Mouse (Mus musculus) hindbrain, postnatal 0 days (tissue): Measurements from ENCODE around the gene Gm38431. TPM values are rescaled to one million over a fixed set of nuclear protein-coding genes. Genes with fewer than 3 reads are reported as not detected.

ENCODE experiments used
- ATAC-seq: fragments of 200-750 bp; cut with Nextera tagmentation; 2 replicates; pipeline ENCODE4 v1.8.0; 2017; ENCODE audit warnings: mild to moderate bottlenecking, moderate TSS enrichment, moderate library complexity
- DNase-seq: peaks from one replicate; pipeline ENCODE4 v3.0.0-alpha.2; 2015; ENCODE audit warnings: low spot score
- H3K27ac ChIP-seq: fragments of 300-500 bp; sonication (generic); 2 replicates; pipeline ENCODE4 v1.5.1; 2014; ENCODE audit warnings: mild to moderate bottlenecking
- H3K27me3 ChIP-seq: fragments of 300-500 bp; sonication (generic); 2 replicates; pipeline ENCODE4 v1.6.1; 2014; ENCODE audit warnings: low read length, mixed read lengths; ENCODE audit not compliant: insufficient read depth
- H3K36me3 ChIP-seq: fragments of 300-500 bp; sonication (generic); 2 replicates; pipeline ENCODE4 v1.6.1; 2014; ENCODE audit warnings: low read length, mixed read lengths; ENCODE audit not compliant: insufficient read depth
- H3K4me1 ChIP-seq: fragments of 300-500 bp; sonication (generic); 2 replicates; pipeline ENCODE4 v1.6.1; 2014; ENCODE audit warnings: antibody characterized with exemption, low read length, mixed read lengths; ENCODE audit not compliant: insufficient read depth
- H3K4me2 ChIP-seq: fragments of 300-500 bp; sonication (generic); 2 replicates; pipeline ENCODE4 v1.6.1; 2014; ENCODE audit warnings: low read depth, mild to moderate bottlenecking, low read length, moderate library complexity, mixed read lengths
- H3K4me3 ChIP-seq: fragments of 300-500 bp; sonication (generic); 2 replicates; pipeline ENCODE4 v1.5.1; 2014; ENCODE audit warnings: low read length
- H3K9ac ChIP-seq: fragments of 300-500 bp; sonication (generic); replicated peaks from 2 replicates; pipeline ENCODE4 v1.6.1; 2014; ENCODE audit warnings: mild to moderate bottlenecking, low read length, moderate library complexity, mixed read lengths
- H3K9me3 ChIP-seq: fragments of 300-500 bp; sonication (generic); 2 replicates; pipeline ENCODE4 v1.6.1; 2016; ENCODE audit warnings: low read length, mixed read lengths
- CTCF ChIP-seq: IDR thresholded peaks from 2 replicates; pipeline ENCODE4 v1.5.1; 2016; ENCODE audit warnings: antibody characterized with exemption, control low read depth, low read depth
- WGBS: fragments of 180-500 bp; shearing (Covaris S2); extraction: QIAGEN DNeasy Blood & Tissue Kit; methylation state at CpG from one replicate; pipeline ENCODE4 v1.1.7; 2014; 5-methylcytosine and 5-hydroxymethylcytosine counted together
- polyA plus RNA-seq: library from polyadenylated mRNA; unstranded; fragments of >200 nt; fragmentation: Nextera tagmentation; extraction: Ambion mirVana; gene quantifications from 2 replicates; pipeline ENCODE4 v1.2.1, GENCODE M21; 2015
- total RNA-seq: library from RNA; depleted of rRNA; stranded (reverse); fragments of >200 nt; gene quantifications from 2 replicates; pipeline ENCODE4 v1.2.3, GENCODE M21; 2014

Gm38431 gene
- total and polyA plus RNA-seq, 2 experiments from 2014 or later, result 0.96 to 2.7 TPM

DNA sequence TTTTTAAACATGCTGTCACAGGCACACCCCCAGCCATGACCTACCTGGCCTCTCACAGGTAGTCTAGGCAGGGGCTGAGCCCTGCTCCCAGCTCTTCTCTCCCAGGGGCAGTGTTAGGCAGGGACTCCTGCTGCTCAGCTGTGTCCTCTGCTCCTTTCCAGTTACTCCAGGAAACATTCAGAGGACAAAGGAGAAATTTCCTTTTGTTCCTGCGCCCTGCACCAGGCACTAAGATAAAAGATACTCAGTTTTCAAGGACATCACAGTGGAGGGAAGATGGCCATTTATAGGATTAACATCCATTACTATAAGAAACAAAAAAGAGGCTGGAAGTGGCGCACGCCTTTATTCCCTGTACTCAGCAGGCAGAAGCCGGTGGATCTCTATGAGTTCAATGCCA lies 4.2 kb upstream of the Gm38431 start:
- H3K4me2 ChIP-seq, result no peak overlapping the region
- ATAC-seq (no peak), DNase-seq (no peak)
- 72% methylated on average over 4 of the region's 4 CpGs for WGBS
- H3K4me1 ChIP-seq, result no peaks in the 10 kb centered on the region
- TF ChIP-seq CTCF, result no peak
- no peaks in the 10 kb centered on the region for H3K9me3 ChIP-seq
- H3K27ac ChIP-seq, result no peak overlapping the region
- no peaks in the 10 kb centered on the region for H3K27me3 ChIP-seq
- no peak overlapping the region for H3K4me3 ChIP-seq
- no peak overlapping the region for H3K9ac ChIP-seq
- H3K36me3 ChIP-seq, result no peaks in the 10 kb centered on the region

DNA sequence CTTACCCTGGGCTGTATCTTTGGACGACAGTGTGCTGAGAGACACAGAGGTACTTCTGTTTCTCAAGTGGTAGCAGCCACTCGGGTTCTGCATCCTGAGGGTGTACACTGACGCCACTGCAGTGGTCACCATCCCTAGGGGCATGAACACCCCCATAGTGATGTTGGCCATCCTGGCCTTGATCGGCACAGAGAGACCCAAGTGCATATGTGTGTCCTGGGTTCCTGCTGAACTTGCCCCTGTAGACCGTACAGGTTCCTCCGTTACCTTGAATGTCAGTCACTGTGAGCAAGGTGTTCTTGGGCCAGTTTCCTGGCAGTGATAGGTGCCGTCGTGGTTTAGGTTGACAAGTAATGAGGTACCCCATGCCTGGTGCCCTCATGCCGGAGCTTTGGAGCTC lies 1.6 kb upstream of the Gm38431 start:
- DNase-seq, result no peak
- peaks cover 12% of the 10 kb centered on the region; the same call in 1 of the 2 replicates for H3K36me3 ChIP-seq
- no peak overlapping the region for H3K9ac ChIP-seq
- no peak overlapping the region for H3K4me2 ChIP-seq
- H3K27me3 ChIP-seq, result no peaks in the 10 kb centered on the region
- H3K4me1 ChIP-seq, result peaks cover 8% of the 10 kb centered on the region
- no peak for ATAC-seq
- no peak overlapping the region for H3K4me3 ChIP-seq
- no peak overlapping the region for H3K27ac ChIP-seq
- no peaks in the 10 kb centered on the region for H3K9me3 ChIP-seq
- TF ChIP-seq CTCF, result no peak
- 94% methylated on average over 9 of the region's 9 CpGs for WGBS

DNA sequence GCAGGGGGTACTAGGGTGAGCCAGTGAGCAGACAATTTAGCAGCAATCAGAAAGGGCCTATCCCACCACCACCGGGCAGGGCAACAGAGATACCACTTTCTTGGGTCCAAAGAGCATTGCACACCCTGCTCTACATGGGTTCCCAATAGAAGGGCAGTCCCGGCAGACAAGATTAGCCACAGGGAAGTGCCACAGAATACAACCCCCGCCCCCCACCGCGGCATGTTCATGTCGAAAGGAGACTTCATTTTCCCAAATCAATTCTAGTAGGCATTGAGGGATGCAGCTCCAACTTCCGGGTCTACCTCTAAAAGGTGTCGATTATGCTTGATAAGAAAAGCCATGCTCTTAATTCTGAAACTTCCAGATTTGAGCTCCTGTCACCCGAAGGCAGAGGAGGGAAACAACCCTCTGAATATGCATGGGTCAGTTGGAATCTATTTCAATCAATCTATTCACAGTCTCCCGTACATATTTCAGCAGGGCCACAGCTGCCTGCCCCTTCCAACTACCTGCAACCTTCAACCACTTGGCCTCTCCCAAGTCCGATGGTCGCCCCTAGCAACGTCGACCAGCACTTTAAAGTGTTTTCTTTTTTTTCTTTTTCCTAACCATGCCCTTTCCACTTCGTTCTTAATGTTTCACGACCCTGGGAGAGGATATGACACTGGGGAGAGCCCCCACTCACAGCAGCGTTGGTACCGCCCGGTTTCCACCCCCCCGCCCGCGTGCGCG lies 658 bp downstream of the Gm38431 start:
- WGBS, result 2% methylated on average over 24 of the region's 24 CpGs

GRCm38 (mm10) chr9:21090537-21090936 lies 1.3 kb downstream of the Gm38431 start:
- no peak overlapping the region for H3K27ac ChIP-seq
- TF ChIP-seq CTCF, result no peak
- peak overlapping the region; percentile 70 for H3K4me2 ChIP-seq
- no peak for DNase-seq
- no peaks in the 10 kb centered on the region for H3K9me3 ChIP-seq
- H3K36me3 ChIP-seq, result peaks cover 31% of the 10 kb centered on the region
- ATAC-seq, result no peak
- WGBS, result 84% methylated on average over 1 of the region's 1 CpGs
- H3K27me3 ChIP-seq, result no peaks in the 10 kb centered on the region
- peak overlapping the region; percentile 70 for H3K9ac ChIP-seq
- H3K4me1 ChIP-seq, result peaks cover 8% of the 10 kb centered on the region
- peak overlapping the region; percentile 64 for H3K4me3 ChIP-seq

More for the DNA sequence above, 658 bp downstream of the Gm38431 start:
- H3K4me1 ChIP-seq, result peaks cover 8% of the 10 kb centered on the region
- H3K9me3 ChIP-seq, result no peaks in the 10 kb centered on the region
- no peaks in the 10 kb centered on the region for H3K27me3 ChIP-seq
- H3K4me2 ChIP-seq, result peak overlapping the region; percentile 70
- peak overlapping the region; percentile 64 for H3K4me3 ChIP-seq
- H3K27ac ChIP-seq, result peak overlapping the region; percentile 88
- peaks cover 28% of the 10 kb centered on the region for H3K36me3 ChIP-seq
- ATAC-seq (peak; percentile 5; the same call in 1 of the 2 replicates), DNase-seq (no peak)
- no peak for TF ChIP-seq CTCF
- peak overlapping the region; percentile 70 for H3K9ac ChIP-seq

- Histone ChIP-seq H3K27me3 (no peaks in the 10 kb centered on the region), H3K36me3 (peaks cover 66% of the 10 kb centered on the region), H3K4me3 (no peak overlapping the region), H3K9ac (no peak overlapping the region), H3K9me3 (no peaks in the 10 kb centered on the region), H3K4me1 (no peaks in the 10 kb centered on the region), H3K4me2 (no peak overlapping the region), H3K27ac (no peak overlapping the region)
- no peak for ATAC-seq
- WGBS, result 80% methylated on average over 3 of the region's 3 CpGs
- no peak for TF ChIP-seq CTCF
- no peak for DNase-seq
Measured at GRCm38 (mm10) chr9:21083324-21083723, 8.5 kb downstream of the Gm38431 start.

DNA sequence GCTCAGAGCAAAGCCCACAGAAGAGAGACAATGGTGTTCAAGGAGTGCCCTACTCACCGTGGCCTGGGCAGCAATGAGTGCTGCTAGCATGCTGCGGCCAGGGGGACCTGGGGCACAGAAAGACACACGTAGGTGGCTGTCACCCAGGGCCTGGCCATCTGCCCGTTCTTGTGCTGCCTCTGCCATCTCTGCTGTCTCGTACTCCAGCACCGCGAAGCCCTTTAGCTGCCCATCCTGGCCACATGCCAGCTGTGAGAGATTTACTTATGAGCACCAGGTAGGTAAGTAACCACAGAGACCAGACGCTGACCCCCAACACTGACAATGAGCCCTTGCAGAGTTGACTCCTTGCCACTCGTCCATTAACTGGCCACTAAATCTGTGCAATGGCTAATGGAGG lies 10.7 kb downstream of the Gm38431 start:
- peaks cover 63% of the 10 kb centered on the region for H3K36me3 ChIP-seq
- WGBS, result 63% methylated on average over 9 of the region's 9 CpGs
- H3K9ac ChIP-seq, result no peak overlapping the region
- ATAC-seq (no peak), DNase-seq (no peak)
- no peaks in the 10 kb centered on the region for H3K4me1 ChIP-seq
- no peak overlapping the region for H3K27ac ChIP-seq
- H3K9me3 ChIP-seq, result no peaks in the 10 kb centered on the region
- TF ChIP-seq CTCF, result no peak
- no peaks in the 10 kb centered on the region for H3K27me3 ChIP-seq
- H3K4me3 ChIP-seq, result no peak overlapping the region
- H3K4me2 ChIP-seq, result no peak overlapping the region

GRCm38 (mm10) chr9:21075625-21076024 lies 16.2 kb downstream of the Gm38431 start:
- WGBS, result 83% methylated on average over 3 of the region's 3 CpGs
- Histone ChIP-seq H3K9me3 (no peaks in the 10 kb centered on the region), H3K27ac (no peak overlapping the region), H3K27me3 (no peaks in the 10 kb centered on the region), H3K4me1 (peaks cover 15% of the 10 kb centered on the region; the same call in 1 of the 2 replicates), H3K4me3 (no peak overlapping the region), H3K9ac (no peak overlapping the region), H3K36me3 (peaks cover 34% of the 10 kb centered on the region), H3K4me2 (no peak overlapping the region)
- ATAC-seq (no peak), DNase-seq (no peak)
- no peak for TF ChIP-seq CTCF
